Mouse (Mus musculus) induced T-regulatory cell, adult 2 months (primary cell): ENCODE measurements around the gene Rpl3.

Experiments used
- DNase-seq: peaks from one replicate; pipeline ENCODE4 v3.0.0-alpha.2; 2012; ENCODE audit warnings: low read depth

Gene Rpl3

DNA sequence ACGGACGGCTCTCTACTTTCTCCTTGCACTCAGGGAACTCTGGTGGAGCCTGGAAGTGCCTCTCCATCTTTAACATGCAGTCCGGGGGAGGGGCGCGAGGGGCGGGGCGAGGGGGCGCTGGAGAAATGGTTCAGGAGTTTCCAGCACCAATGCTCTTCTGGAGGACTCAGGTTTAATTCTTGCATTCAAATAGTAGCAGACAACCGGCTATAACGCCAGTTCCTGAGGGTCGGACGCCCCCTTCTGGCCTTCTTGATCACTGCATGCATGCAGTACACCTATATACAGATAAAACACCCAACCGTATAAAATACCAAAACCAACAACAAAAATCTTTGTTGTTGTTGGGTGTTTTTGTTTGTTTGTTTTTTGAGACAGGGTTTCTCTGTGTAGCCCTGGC is 26.3 kb downstream of the Rpl3 start:
- peak; percentile 71 for DNase-seq

DNA sequence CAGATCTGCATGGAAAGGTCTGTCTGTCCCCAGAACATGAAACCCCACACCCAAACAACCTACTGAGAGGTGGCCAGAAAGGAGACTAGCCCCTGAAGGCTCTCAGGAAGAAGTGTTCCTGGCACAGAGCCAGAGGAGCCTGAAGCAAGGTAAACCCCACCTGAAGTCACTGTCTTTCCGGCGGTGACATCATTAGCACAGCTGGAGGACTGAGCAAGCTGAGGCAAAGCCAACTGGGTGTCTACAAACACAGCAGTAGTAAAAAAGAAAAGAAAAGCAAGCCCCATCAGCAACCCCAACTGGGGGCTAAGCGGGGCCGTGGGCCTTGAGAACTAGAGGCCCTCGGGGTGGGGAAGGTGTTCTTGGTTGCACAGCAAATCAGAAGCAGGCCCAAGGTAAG is 26.7 kb downstream of the Rpl3 start:
- DNase-seq, result peak; percentile 44

DNA sequence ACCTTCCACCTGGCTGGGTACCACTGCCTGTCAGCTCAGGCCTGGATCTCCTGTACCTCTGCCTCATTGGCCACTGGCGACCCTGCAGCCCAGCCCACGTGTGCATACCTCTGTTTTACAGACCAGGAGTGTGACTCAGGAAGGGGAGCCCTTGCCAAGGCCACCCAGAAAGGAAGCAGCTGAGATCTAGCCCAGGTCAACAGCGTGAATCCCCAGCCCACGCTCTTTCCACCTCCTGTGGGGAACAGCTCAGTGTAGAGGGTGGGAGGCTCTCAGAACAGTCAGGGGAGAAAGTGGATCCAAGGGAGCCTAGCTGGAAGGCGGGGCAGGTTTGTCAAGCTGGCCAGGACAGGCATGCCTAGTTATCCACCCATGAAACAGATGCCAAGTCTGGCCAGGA is 28.8 kb downstream of the Rpl3 start:
- no peak for DNase-seq

DNA sequence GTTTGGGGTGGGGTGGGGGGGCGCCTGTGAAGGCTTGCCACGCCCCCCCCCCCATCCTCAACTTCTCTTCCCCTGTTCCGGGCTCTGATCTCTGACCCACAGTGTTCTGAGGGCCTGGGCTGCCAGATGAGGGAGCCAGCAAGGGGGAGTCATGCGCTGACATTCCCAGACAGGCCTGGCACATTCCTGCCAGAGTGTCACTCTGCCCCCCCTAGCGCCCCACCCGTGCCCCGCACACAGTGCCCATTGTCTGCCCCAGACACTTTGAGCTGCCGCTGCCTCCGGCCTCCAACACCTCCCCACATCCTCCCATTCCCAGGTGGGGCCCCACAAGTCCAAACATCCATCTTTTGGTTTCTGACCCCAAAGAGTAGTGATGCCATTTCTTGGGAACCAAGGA is 29.3 kb downstream of the Rpl3 start:
- no peak for DNase-seq

DNA sequence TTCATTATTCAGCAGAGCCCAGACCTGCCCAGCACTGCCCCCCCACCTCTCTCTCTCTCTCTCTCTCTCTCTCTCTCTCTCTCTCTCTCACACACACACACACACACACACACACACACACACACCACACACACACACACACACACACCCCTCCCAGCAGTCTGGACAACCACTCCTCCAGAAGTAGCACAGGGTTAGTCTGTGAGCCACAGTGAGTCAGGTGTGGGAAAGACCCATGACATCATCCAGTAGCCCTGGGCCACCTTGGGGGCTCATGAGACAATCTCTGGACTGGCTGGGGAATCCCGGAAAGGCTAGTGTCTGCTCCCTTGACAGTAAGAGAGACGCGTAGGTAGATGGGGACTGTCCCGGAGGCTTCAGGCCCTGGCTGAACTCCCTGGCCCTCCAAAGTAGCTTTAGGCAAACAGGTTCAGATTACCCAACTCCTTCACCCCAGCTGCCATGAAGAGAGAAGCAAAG is 30.6 kb downstream of the Rpl3 start:
- peak; percentile 72 for DNase-seq

DNA sequence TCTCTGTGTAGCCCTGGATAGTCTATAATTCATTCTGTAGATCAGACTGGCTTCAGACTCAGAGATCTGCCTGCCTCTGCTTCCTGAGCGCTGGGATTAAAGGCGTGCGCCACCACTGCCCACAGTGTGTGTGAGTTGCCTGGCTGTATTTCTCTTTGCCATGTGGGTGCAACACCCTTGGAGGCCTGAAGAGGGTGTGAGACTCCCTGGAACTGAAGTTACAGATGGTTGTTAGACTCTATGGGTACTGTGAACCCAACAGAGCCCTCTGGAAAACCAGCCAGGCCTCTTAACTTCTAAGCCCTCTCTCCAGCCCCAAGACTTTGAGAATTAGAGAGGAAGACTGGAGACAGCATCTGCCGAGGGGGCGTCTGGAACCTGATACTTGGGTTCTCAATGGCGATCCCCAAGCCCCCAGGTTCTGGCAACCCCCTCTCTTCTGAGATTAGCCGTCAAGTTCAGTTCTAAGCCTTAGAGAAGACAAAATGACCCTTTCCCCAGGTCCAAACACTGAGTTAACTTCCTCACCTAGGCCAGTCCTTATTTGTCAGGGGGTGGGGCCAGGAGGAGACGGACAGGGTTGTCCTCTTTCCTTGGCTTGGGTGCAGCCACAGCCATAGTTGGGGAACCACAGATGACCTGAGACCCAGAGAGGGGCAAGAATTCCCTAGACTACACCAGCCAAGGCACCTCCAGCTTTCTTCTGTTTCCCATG is 31.2 kb downstream of the Rpl3 start:
- no peak for DNase-seq

DNA sequence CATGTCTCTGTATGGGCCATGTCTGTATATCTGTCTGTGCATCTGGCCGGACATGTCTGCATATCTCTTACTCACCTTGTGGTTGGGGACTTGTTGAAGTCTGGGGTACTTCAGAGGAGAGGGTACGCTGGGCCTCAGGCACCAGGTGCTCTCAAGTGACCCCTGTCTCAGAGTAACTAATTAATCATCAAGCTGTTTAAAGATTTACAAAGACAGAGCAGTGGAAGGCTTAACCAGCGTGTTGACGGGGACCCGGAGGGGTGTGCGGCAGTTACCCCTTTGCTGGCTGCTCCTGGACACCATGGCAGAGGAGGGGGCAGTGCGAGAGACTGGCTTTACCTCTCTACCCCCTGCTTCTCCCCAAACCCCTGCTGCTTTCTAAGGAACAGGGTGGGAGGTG is 32.1 kb downstream of the Rpl3 start:
- no peak for DNase-seq

DNA sequence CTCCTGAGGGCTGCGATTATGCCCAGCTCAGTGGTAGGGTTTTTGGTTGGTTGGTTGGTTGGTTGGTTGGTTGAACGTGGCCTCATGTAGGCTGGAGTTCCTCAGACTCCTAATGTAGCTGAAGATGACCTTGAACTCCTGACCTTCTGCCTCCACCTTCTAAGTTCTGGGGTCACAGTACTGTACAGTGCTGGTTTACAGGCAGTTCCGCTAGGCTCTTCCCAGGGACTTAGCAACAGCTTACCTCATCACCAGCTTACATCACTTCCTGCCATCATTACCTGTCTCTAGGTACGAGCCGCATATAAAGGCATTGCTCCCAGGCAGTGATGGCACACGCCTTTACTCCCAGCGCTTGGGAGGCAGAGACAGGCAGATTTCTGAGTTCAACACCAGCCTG is 33.5 kb downstream of the Rpl3 start:
- DNase-seq, result no peak

DNA sequence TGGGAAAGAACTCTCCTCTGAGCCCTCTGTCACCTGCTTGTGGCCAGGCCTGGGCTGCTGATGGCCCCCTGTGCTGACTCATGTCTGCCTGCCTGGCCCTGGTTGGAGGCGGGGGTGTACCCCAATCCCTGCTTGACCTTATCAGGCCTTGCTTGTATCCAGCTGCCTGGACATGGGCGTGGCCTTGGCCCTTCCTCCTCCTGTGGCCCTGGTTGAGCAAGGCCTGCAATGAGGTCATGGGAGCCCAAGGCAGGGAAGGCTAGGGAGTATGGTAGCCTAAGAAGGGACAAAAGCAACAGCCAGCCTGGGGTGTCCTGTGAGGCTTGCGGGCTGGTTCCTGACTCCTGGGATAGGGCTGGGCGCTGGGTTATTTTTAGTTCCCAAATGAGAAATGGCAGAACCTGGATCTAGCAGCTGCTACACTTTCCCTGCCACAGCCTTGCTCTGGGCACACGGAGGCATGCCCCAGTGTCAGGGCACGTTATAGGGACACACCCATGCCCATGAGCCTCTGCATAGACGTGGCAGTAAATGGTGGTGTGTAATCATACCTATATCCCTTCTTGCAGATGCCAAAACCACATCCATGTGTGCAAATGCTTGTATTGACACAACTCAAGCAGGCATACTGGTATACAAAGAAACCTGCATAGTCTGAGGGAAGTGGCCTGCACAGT is 37.5 kb downstream of the Rpl3 start:
- DNase-seq, result no peak

DNA sequence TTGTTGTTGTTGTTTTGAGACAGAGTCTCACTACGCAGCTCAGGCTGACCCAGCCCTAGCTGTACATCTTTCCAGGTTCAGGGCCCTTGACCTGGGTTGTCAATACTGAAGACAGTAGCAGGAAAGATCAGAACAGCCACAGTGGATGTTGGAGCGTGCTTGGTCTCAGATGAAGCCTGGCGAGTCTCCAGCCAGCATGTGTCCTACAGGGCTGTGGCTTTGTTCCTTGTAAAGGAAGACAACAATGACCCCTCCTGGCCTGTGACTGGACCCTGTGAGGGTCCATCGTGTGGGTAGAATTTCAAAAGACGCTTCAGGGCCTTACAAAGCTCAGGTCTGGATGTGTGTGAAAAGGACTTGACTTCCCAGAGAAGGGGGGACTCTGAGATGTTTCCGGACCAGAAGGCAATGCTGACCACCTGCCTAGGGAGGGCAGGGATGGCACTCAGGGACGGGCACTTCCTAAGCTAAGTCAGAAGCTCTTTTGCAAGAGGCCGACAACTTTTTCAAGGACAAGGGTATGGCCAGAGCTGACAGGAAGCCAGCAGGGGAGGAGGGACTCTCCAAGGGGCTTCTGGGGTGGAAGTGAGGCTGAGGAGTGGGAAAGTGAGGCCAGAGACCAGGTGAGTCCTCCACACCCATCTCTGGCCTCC is 38.2 kb downstream of the Rpl3 start:
- DNase-seq, result no peak

DNA sequence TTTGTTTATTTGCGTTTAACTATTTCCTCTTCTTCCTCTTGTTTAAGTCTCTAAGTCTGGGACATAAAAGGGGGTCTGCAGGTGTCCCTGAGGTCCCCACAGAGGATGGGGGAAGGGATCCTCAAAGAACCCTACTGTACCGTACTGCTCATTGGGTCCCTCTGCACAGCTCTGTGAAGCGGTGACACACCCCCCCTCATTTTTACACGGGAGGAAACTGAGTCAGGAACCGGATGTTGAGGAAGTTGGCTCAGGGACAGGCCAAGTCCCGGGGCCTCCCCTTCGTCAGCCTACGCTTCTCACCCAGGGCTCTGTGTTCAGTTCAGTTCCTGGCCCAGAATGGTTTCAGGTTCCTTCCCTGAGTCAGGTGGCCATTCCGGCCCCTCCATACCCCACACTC is 39.9 kb downstream of the Rpl3 start:
- peak; percentile 47 for DNase-seq

DNA sequence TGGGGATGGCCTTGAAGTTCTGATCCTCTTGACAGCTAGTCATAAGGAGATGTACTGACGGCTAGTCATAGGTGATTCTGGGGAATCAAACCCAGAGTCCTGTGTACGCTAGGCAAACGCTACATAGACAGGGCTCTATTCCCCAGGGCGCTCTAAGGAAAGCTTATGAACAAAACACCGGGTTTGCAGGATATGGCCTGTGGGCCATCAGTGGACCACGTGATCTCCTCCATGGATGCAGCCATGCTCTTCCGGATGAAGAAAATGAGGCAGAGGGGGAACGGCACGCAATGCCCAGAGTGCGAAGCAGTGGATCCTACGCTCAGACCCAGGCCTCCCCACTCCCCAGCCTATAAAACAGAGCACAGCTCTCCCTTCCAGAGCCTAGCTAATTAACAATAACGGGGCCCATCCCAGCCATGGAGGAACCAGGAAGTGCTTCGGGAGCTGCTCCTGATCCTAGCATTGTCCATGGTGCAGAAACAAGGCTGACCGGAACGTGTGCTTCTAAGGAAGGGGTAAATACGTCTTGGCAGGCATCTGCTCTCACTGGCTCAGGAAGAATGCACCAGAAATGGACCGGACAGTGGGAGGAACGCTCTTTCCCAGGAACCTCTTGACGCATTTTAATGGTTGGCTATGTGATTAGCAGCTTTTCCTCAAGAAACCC is 40.4 kb downstream of the Rpl3 start:
- DNase-seq, result no peak

DNA sequence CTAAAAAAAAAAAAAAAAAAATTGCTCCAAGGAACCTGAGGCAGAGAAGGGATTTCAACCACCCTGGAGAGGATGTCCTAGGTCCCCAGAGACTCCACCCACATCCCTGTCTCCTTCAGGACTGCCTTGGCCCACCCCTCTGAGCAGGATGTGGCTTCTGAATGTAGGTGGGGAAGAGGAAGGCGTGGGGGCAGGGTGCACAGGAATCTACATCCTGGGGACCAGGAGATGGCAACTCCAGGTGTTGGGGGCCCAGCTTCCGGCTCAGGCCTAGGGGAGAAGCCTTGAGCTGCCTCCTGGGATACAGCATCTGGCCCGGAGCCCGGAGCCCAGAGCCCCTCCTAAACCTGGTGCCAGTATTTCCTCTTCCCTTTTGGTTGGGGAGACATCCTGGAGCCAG is 41.6 kb downstream of the Rpl3 start:
- DNase-seq, result peak; percentile 39

DNA sequence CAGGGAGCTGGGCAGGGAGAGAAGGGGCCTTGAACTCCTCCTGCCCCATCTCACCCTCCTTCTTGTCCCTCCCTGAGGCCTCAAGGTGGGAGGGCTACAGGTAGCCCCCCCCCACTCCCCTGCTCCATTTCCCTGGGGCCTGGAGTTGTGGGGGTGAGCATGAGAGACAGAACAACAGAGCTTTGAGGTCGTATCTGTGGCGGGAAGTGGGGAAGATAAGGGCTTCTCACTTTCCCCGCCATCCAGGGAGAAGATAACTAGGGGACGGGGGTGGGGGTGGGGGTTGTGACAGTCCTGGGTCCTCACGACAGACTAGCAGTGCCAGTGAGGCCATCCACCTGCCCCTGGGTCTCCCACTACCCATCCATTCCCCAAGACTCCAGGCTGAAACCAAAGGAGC is 43.7 kb downstream of the Rpl3 start:
- DNase-seq, result no peak

DNA sequence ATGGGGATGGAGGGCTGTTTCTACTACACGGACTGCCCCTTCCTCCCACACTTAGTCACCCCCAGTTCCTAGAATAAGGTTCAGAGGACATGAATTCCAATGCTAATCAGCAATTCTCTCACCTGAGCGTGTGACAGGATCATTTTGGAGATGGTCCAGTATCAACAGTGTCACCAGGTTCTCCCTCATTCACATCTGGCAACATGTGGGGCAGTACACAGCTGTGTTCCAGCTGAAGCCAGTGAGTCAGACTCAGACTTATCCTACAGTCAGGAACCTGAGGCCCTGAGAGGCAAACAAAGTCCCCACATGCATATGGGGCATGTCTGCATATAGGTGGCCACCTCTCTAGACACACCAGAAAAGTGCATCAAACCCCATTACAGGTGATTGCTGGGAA is 44.4 kb downstream of the Rpl3 start:
- no peak for DNase-seq

DNA sequence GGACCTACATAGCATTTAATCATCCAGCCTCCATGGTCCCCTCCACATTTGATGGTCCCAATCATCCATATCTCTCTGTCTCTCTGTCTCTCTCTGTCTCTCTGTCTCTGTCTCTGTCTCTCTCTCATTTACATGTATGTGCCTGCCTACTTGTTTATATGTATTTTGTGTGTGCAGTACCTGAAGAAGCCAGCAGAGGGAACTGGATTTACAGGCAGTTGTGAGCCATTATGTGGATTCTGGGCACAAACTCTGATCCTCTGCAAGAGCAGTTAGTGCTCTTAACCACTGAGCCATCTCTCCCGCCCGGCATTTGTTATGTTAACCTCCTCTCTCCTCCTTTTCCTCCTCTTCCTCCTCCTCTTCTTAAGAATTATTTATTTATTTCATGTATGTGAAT is 45.9 kb downstream of the Rpl3 start:
- peak; percentile 56 for DNase-seq

DNA sequence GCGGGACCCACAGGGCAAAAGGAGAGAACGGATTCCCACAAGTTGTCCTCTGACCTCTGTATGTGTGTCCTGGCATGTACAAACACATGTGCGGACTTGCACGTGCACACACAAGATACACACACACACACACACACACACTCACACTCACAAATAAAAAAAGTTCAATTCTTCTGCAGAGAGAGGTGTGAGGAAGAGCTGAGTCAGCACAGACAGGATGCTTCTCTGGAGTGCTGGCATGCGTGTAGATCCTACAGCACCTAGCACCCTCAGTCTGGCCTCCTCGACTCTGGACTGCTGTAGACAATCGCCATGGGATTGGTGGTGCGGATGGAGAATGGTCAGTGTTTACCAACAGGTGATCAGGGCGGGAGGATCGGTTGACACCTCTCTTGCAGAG is 47.4 kb downstream of the Rpl3 start:
- no peak for DNase-seq

DNA sequence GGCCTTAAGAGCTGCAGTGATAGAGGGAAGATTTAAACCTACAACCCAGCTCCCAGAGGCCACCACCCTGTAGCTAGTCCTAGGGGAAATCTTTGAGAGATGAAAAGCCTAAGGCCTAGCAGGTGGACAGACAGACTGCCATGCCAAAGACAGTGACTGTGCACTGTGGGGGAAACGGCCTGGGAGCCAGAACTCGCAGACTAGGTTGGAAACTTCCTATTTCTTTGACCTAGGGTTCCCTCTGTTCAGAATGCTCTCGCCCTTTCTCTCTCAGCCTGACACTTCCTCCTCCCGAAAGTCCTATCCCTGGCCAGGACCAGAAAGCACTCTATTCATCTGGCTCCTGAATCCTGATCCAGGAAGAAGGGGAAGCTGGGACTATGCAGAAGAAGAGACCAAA is 49.5 kb downstream of the Rpl3 start:
- DNase-seq, result no peak

DNA sequence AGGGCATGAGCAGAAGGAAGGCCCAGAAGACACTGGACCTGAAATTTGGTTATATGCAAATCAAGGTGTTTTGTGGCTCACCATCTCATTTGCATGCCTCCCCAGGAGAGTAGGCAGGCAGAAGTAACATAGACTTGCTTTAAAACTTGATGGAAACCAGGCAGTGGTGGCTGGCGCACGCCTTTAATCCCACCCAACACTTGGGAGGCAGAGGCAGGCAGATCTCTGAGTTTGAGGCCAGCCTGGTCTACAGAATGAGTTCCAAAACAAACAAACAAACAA is 53.6 kb downstream of the Rpl3 start:
- no peak for DNase-seq

DNA sequence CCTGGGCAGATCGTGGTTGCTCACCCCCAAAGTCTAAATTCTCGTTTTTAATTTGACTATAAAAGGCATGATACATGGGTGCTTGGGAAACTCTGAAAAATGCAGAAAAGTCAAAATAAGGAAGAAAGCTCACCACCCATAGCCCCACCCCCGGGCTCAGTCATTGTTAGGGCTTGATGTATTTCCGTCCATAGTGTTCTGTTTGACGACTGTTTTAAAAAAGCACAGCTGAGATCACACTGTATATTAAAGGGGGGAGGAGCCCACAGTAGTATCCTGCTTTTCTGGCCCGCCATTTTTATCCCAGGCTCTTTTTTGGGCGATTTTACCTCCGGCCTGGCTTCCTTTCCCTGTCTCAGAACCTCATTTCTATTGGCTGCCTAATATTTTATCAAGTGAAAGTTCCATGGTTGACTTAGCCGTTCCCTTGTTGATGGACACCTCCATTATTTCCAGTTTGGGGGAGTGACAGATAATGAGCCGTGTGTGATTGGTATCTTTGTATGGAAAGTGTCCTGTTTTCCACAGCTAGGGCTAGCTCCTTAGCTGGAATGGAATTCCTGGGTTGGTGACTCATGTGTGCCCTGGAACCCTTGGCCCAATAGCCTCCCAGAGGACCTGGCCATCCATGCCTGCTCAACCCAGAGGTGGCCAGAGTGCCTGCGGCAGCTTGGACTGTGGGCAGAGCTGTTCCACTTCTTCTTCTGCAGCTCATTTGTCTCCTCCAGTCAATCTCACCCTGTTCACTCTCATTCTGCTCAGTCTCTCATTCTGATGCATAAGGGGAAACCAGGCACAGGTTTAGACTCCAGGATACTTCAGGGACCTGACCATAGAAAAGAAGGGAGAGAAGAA is 54.2 kb downstream of the Rpl3 start:
- DNase-seq, result no peak

DNA sequence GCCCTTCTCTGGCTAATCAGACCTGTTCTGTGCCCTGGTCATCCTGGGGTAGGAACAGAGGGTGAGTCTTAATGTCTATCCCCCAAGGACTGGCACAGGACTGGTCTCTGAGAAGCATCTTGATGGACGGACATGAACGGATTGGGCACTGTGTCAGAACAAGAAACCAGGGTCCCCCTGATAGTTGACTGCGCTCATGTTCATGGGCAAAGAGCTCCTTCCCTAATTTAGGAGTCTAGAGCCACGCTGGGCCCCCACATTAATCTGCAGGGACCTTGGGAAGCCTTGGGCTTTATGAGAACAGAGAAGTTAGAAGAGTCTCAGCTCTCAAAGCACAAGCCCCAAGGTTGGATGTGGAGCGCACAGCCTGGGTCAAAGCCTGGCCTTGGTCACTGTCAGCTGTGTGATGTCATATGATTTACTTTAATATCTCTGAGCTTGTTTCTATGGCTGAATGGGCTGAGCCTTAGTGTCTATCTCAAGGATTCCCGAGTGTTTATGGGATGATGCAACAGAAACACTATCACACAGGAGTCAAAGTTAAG is 56.3 kb downstream of the Rpl3 start:
- no peak for DNase-seq

DNA sequence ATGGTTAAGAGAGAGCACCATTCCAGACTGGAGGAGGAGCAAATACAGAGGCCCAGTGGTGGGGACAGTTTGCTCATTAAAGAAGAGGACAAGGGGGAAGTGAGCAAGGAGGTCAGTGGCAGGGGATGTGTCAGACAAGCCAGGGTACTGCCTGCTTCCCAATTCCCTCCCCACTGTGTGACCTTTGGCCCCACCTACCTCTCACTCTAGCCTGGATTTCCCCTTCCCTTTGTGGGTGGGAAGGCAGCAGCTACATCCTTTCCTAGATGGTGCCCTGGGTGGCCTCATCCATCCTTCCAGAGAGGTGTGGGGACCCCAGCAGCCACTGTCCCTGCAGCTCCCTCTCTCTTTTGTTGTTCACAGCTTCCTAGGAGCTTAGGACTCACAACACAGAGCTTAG is 56.8 kb downstream of the Rpl3 start:
- no peak for DNase-seq
